Mouse (Mus musculus) myocyte (in vitro differentiated cells): ENCODE measurements at regions not wholly inside any gene's neighbourhood (a gene's known extent, or its start where the extent isn't known, plus 50 kb on each side); places are given as distances from the start of the nearest gene placed in this dataset.
"Not testable (repeated sequence)": the region's sequence is repeated elsewhere in the genome, so short reads cannot be mapped to it uniquely, and the experiment has no call there.

Source experiments
- H3K27me3 ChIP-seq: one replicate; pipeline ENCODE4 v1.6.1; 2011; ENCODE audit not compliant: control insufficient read depth, insufficient read depth, insufficient read length
- H3K36me3 ChIP-seq: one replicate; pipeline ENCODE4 v1.6.1; 2011; ENCODE audit not compliant: control insufficient read depth, insufficient read depth
- H3K4me2 ChIP-seq: one replicate; pipeline ENCODE4 v1.6.1; 2011; ENCODE audit warnings: low read depth, control low read depth
- H3K4me3 ChIP-seq: one replicate; pipeline ENCODE4 v1.5.1; 2011; ENCODE audit warnings: mild to moderate bottlenecking, control low read depth, moderate library complexity
- H3K79me2 ChIP-seq: one replicate; pipeline ENCODE4 v1.6.1; 2011; ENCODE audit not compliant: control insufficient read depth, insufficient read depth
- H3ac ChIP-seq: one replicate; pipeline ENCODE4 v1.6.1; 2011; ENCODE audit not compliant: control insufficient read depth, insufficient read length
- CEBPB ChIP-seq: IDR thresholded peaks from 2 replicates; pipeline ENCODE4 v1.6.1; 2011; ENCODE audit warnings: mild to moderate bottlenecking, moderate library complexity; ENCODE audit not compliant: poor library complexity, insufficient read depth, severe bottlenecking
- E2F4 ChIP-seq: IDR thresholded peaks from one replicate; pipeline ENCODE4 v1.6.1; 2011; ENCODE audit warnings: mild to moderate bottlenecking, control low read depth, moderate library complexity; ENCODE audit not compliant: insufficient read depth
- MAX ChIP-seq: IDR thresholded peaks from one replicate; pipeline ENCODE4 v1.6.1; 2011; ENCODE audit warnings: low read depth, mild to moderate bottlenecking, control low read depth
- MYOD1 ChIP-seq, 3 experiments: IDR thresholded peaks; one replicate each; pipeline ENCODE4 v1.6.1; 2011; ENCODE audit warnings: control low read depth in 2 of 3, low read depth in 2 of 3, mild to moderate bottlenecking in 2 of 3, moderate library complexity in 1 of 3; ENCODE audit not compliant: insufficient read length in 2 of 3, control insufficient read depth in 1 of 3
- MYOG ChIP-seq, 3 experiments: IDR thresholded peaks; one replicate each; pipeline ENCODE4 v1.6.1; 2011; ENCODE audit warnings: control low read depth in 2 of 3, low read depth in 2 of 3, mild to moderate bottlenecking in 2 of 3; ENCODE audit not compliant: insufficient read length in 2 of 3, control insufficient read depth in 1 of 3, insufficient read depth in 1 of 3
- POLR2A ChIP-seq: IDR thresholded peaks from one replicate; pipeline ENCODE4 v1.6.1; 2011; ENCODE audit warnings: low read depth, mild to moderate bottlenecking, control low read depth, moderate library complexity; ENCODE audit not compliant: insufficient read length
- POLR2AphosphoS2 ChIP-seq: IDR thresholded peaks from one replicate; pipeline ENCODE4 v1.6.1; 2011; ENCODE audit warnings: low read depth, control low read depth; ENCODE audit not compliant: insufficient read length
- REST ChIP-seq: IDR thresholded peaks from one replicate; pipeline ENCODE4 v1.6.1; 2011; ENCODE audit warnings: mild to moderate bottlenecking, control low read depth, moderate library complexity; ENCODE audit not compliant: insufficient read depth, insufficient read length
- SRF ChIP-seq: IDR thresholded peaks from one replicate; pipeline ENCODE4 v1.6.1; 2011; ENCODE audit warnings: low read depth; ENCODE audit not compliant: control insufficient read depth, insufficient read length
- TCF12 ChIP-seq: IDR thresholded peaks from one replicate; pipeline ENCODE4 v1.6.1; 2011; ENCODE audit warnings: mild to moderate bottlenecking, control low read depth; ENCODE audit not compliant: poor library complexity, insufficient read depth, severe bottlenecking
- TCF3 ChIP-seq: IDR thresholded peaks from one replicate; pipeline ENCODE4 v1.6.1; 2011; ENCODE audit warnings: low read depth, control low read depth; ENCODE audit not compliant: insufficient read length
- USF1 ChIP-seq: IDR thresholded peaks from one replicate; pipeline ENCODE4 v1.6.1; 2011; ENCODE audit warnings: low read depth, mild to moderate bottlenecking, control low read depth, moderate library complexity

- no peak overlapping the region for H3K4me2 ChIP-seq
- no peaks in the 10 kb centered on the region for H3K27me3 ChIP-seq
Measured at GRCm38 (mm10) chr13:52239563-52239962, 291.5 kb downstream of the Diras2 start.

GRCm38 (mm10) chr13:52241761-52242160 is 289.3 kb downstream of the Diras2 start:
- Histone ChIP-seq H3K4me3 (no peak overlapping the region), H3K4me2 (no peak overlapping the region), H3K27me3 (no peaks in the 10 kb centered on the region), H3K79me2 (no peaks in the 10 kb centered on the region), H3K36me3 (no peaks in the 10 kb centered on the region), H3ac (no peak overlapping the region)
- TF ChIP-seq MYOG (IDR thresholded peaks at IDR 0.05; ENCODE audit: control insufficient read depth in 1 of 3, insufficient read depth in 1 of 3, insufficient read length in 2 of 3, low read depth in 2 of 3) = no peak
- TF ChIP-seq USF1 = no peak
- no peak for TF ChIP-seq POLR2AphosphoS2
- TF ChIP-seq TCF12 = no peak
- no peak for TF ChIP-seq CEBPB
- TF ChIP-seq E2F4 = no peak
- no peak for TF ChIP-seq MAX
- no peak for TF ChIP-seq SRF
- TF ChIP-seq MYOD1 (IDR thresholded peaks at IDR 0.05; ENCODE audit: control insufficient read depth in 1 of 3, insufficient read length in 2 of 3, low read depth in 2 of 3) = no peak
- no peak for TF ChIP-seq REST
- no peak for TF ChIP-seq POLR2A
- no peak for TF ChIP-seq TCF3

More at GRCm38 (mm10) chr13:52239563-52239962, 291.5 kb downstream of the Diras2 start:
- Histone ChIP-seq H3K4me3 (no peak overlapping the region), H3ac (no peak overlapping the region), H3K79me2 (no peaks in the 10 kb centered on the region), H3K36me3 (no peaks in the 10 kb centered on the region)
- TF ChIP-seq POLR2AphosphoS2 = no peak
- no peak for TF ChIP-seq SRF
- TF ChIP-seq REST = no peak
- TF ChIP-seq POLR2A = no peak
- no peak for TF ChIP-seq TCF3
- TF ChIP-seq CEBPB = no peak
- no peak for TF ChIP-seq E2F4
- TF ChIP-seq USF1 = no peak
- TF ChIP-seq TCF12 = no peak
- no peak for TF ChIP-seq MYOG (IDR thresholded peaks at IDR 0.05; ENCODE audit: control insufficient read depth in 1 of 3, insufficient read depth in 1 of 3, insufficient read length in 2 of 3, low read depth in 2 of 3)
- no peak for TF ChIP-seq MAX
- TF ChIP-seq MYOD1 (IDR thresholded peaks at IDR 0.05; ENCODE audit: control insufficient read depth in 1 of 3, insufficient read length in 2 of 3, low read depth in 2 of 3) = no peak

GRCm38 (mm10) chr13:52249492-52249891 is 281.6 kb downstream of the Diras2 start:
- Histone ChIP-seq H3K4me3 (no peak overlapping the region), H3K36me3 (no peaks in the 10 kb centered on the region), H3K79me2 (no peaks in the 10 kb centered on the region), H3K27me3 (no peaks in the 10 kb centered on the region), H3ac (no peak overlapping the region), H3K4me2 (no peak overlapping the region)
- TF ChIP-seq REST (no peak), POLR2A (no peak), MAX (no peak), E2F4 (no peak), SRF (no peak), POLR2AphosphoS2 (no peak), TCF3 (no peak), USF1 (no peak), MYOG (IDR thresholded peaks at IDR 0.05; ENCODE audit: control insufficient read depth in 1 of 3, insufficient read depth in 1 of 3, insufficient read length in 2 of 3, low read depth in 2 of 3) (no peak), TCF12 (no peak), CEBPB (no peak), MYOD1 (IDR thresholded peaks at IDR 0.05; ENCODE audit: control insufficient read depth in 1 of 3, insufficient read length in 2 of 3, low read depth in 2 of 3) (no peak)

GRCm38 (mm10) chr13:52250371-52250770 is 280.7 kb downstream of the Diras2 start:
- Histone ChIP-seq H3ac (no peak overlapping the region), H3K4me2 (peak overlapping the region; percentile 28), H3K4me3 (no peak overlapping the region), H3K36me3 (no peaks in the 10 kb centered on the region), H3K27me3 (no peaks in the 10 kb centered on the region), H3K79me2 (no peaks in the 10 kb centered on the region)
- TF ChIP-seq REST = no peak
- TF ChIP-seq MYOG (IDR thresholded peaks at IDR 0.05; ENCODE audit: control insufficient read depth in 1 of 3, insufficient read depth in 1 of 3, insufficient read length in 2 of 3, low read depth in 2 of 3) = peak in 1 of 3 experiments; percentile 65
- TF ChIP-seq MYOD1 (IDR thresholded peaks at IDR 0.05; ENCODE audit: control insufficient read depth in 1 of 3, insufficient read length in 2 of 3, low read depth in 2 of 3) = peak in 1 of 3 experiments; percentile 67

GRCm38 (mm10) chr13:52252303-52252702 is 278.8 kb downstream of the Diras2 start:
- no peaks in the 10 kb centered on the region for H3K79me2 ChIP-seq
- TF ChIP-seq TCF3 = no peak

GRCm38 (mm10) chr13:52252726-52253125 is 278.4 kb downstream of the Diras2 start:
- not testable (repeated sequence) for H3K79me2 ChIP-seq, H3K4me3 ChIP-seq, H3K4me2 ChIP-seq, H3K36me3 ChIP-seq, H3K27me3 ChIP-seq, H3ac ChIP-seq

More at GRCm38 (mm10) chr13:52252303-52252702, 278.8 kb downstream of the Diras2 start:
- H3ac ChIP-seq = no peak overlapping the region
- H3K27me3 ChIP-seq = no peaks in the 10 kb centered on the region
- H3K4me3 ChIP-seq = no peak overlapping the region
- H3K4me2 ChIP-seq = no peak overlapping the region
- no peaks in the 10 kb centered on the region for H3K36me3 ChIP-seq
